Mouse (Mus musculus): Measurements from ENCODE around the gene Sgms1. TPM values are rescaled to one million over a fixed set of nuclear protein-coding genes. Genes with fewer than 3 reads are reported as not detected.

Sgms1 gene
- polyA plus RNA-seq, 1 experiment: 53.7 TPM

DNA sequence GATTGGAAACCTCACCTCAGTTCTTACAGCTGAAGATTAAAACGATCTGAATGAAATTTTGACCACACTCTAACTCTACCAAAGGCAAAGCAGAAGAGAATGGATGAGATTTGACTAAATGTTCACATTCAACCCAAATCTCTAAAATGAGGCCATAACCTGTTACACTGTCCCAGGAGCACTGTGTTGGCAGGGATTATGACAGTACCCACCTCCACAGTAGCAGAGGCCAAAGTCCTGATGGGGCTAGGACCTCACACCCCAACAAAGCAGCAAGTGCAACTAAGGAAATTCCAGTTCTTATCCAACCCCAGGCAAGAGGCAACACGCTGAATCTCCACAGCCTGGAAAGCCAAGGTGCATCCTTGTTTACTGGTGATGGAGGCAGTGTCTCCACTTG is 112.2 kb downstream of the Sgms1 start:
- DNase-seq: no peak
- peaks cover 14% of the 10 kb centered on the region for H3K4me1 ChIP-seq (ENCODE audit: control insufficient read depth, insufficient read depth, low read length)
- 92% methylated on average over 2 of the region's 2 CpGs for WGBS
- H3K4me3 ChIP-seq (replicated peaks; ENCODE audit: extremely low read depth, low read depth, low read length): no peak overlapping the region
- TF ChIP-seq CTCF (IDR thresholded peaks at IDR 0.05; ENCODE audit: insufficient read depth, low read length): no peak
- TF ChIP-seq POLR2A (IDR thresholded peaks at IDR 0.05; ENCODE audit: borderline replicate concordance, extremely low read depth, low read depth, low read length): no peak

DNA sequence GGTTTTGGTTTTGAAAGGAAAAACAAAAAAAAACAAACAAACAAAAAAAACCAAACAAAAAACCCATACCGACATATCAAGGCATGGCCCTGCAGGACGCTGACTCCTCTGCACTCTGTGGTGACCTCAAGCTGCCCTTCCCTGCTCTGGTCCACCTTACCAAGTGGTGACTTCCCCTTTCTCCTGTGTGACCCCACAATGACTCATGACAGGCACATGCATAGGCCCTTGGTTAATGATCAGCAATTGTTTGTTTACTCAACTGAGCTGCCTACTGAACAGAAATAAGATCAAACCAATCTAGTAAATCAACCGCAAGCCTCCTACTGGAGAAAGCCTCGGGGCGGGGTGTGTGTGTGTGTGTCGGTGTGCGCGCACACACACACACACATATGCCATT is 112.7 kb downstream of the Sgms1 start:
- Histone ChIP-seq H3K4me3 (replicated peaks; ENCODE audit: extremely low read depth, low read depth, low read length) (no peak overlapping the region), H3K4me1 (ENCODE audit: control insufficient read depth, insufficient read depth, low read length) (peaks cover 14% of the 10 kb centered on the region)
- WGBS: 79% methylated on average over 8 of the region's 8 CpGs
- no peak for DNase-seq
- TF ChIP-seq POLR2A (IDR thresholded peaks at IDR 0.05; ENCODE audit: borderline replicate concordance, extremely low read depth, low read depth, low read length): no peak
- no peak for TF ChIP-seq CTCF (IDR thresholded peaks at IDR 0.05; ENCODE audit: insufficient read depth, low read length)

DNA sequence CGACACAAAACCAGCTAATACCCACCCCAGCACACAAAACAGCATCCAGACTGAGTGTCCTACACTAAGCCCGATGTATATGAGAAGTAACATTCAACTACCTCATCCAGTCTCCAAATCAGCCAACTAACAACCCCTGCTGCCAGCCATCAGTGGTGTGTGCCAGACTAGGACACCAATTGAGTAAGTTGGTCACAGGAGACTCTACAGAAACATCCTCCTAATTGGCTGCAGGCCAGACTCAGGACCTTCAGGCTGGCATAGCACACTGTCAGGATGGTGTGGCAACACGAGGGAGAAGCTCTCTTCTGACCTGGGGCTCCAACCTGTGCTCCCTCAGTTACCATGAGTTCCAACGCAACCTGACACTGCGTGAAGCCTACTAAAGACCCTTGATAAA is 113.3 kb downstream of the Sgms1 start:
- DNase-seq: no peak
- TF ChIP-seq CTCF (IDR thresholded peaks at IDR 0.05; ENCODE audit: insufficient read depth, low read length) (no peak), POLR2A (IDR thresholded peaks at IDR 0.05; ENCODE audit: borderline replicate concordance, extremely low read depth, low read depth, low read length) (no peak)
- 91% methylated on average over 5 of the region's 5 CpGs for WGBS
- H3K4me1 ChIP-seq (ENCODE audit: control insufficient read depth, insufficient read depth, low read length): peaks cover 17% of the 10 kb centered on the region
- H3K4me3 ChIP-seq (replicated peaks; ENCODE audit: extremely low read depth, low read depth, low read length): no peak overlapping the region

DNA sequence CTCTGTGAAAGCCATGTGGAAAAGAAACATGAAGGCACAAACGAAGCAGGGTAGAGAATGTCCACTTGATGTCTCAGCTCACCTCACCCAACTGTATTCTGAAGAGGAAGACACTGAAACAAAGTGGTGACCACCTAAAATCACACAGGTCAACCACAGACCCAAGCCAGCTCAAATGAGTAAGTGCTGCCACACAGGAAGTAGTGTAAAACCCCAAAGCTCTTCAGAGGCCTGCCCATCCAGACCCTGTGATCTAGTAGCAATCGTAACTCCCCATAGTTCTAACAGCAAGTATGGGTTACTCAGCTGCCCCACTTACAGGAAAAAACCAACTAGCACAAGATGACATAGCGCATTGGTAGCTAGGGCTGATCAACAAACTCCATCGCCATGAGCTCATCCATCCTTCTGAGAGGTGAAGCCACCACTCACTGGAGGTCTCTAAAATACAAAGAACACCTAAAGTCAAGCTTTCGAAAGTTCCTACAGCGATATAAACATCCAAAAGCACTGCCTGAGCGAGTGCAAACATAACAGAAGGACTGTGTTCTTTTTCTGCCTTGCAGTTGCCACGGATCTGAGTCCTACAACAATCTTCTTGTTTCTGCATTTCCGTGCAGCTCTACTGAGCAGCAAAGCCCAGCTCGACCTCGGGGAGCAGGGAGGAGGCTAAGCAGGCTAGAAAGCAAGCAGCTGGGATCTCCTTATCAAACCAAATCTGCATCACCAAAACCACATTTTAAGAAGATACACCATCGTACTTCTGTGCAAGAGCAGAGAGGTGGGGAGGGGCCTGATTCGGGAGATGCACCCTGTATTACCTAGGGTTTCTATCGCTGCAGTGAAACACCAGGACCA is 114.2 kb downstream of the Sgms1 start:
- H3K4me3 ChIP-seq (replicated peaks; ENCODE audit: extremely low read depth, low read depth, low read length): no peak overlapping the region
- no peak for TF ChIP-seq CTCF (IDR thresholded peaks at IDR 0.05; ENCODE audit: insufficient read depth, low read length)
- no peak for TF ChIP-seq POLR2A (IDR thresholded peaks at IDR 0.05; ENCODE audit: borderline replicate concordance, extremely low read depth, low read depth, low read length)
- no peak for DNase-seq
- peaks cover 15% of the 10 kb centered on the region for H3K4me1 ChIP-seq (ENCODE audit: control insufficient read depth, insufficient read depth, low read length)
- WGBS: 76% methylated on average over 14 of the region's 14 CpGs

DNA sequence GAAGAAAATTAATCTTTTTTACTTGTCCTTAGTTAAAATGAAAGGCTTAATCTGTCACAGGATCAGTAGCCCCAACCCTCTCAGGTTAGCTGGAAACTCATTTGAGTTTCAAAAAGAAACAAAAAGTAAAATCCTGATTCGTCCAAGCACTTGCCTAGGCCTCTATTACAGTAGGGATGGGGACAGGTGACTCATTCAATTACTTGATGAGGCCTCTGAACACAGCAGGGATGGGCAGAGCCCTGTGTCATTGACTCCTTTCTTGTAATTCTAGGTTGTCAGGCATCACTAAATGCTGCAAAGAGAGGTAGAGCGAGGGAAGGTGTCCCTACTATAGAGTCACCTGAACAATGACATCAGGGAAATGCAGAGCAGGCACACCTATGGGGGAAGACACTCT is 115.4 kb downstream of the Sgms1 start:
- TF ChIP-seq POLR2A (IDR thresholded peaks at IDR 0.05; ENCODE audit: borderline replicate concordance, extremely low read depth, low read depth, low read length) (no peak), CTCF (IDR thresholded peaks at IDR 0.05; ENCODE audit: insufficient read depth, low read length) (no peak)
- 76% methylated on average over 2 of the region's 2 CpGs for WGBS
- Histone ChIP-seq H3K4me3 (replicated peaks; ENCODE audit: extremely low read depth, low read depth, low read length) (no peak overlapping the region), H3K4me1 (ENCODE audit: control insufficient read depth, insufficient read depth, low read length) (peaks cover 14% of the 10 kb centered on the region; the same call in 1 of the 2 replicates)
- DNase-seq: no peak

DNA sequence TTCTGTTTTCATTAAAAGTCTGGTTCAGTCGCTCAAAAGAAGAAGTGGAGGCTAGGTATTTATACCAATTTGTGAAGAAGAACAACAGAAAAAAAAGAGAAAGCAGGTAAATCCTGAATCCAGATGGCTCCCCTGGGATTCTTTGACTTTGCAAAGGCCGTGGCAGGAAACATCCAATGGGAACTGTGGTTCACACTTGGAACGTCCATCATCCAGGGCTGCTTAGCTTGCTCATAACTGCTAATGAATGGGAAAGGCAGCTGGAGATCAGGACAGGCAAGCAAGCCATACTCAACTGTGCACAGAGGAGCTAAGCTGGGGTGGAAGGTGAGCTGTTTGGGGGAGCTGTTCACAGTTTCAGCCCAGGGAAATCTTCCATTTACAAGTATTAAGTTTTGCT is 115.8 kb downstream of the Sgms1 start:
- Histone ChIP-seq H3K4me1 (ENCODE audit: control insufficient read depth, insufficient read depth, low read length) (peaks cover 14% of the 10 kb centered on the region; the same call in 1 of the 2 replicates), H3K4me3 (replicated peaks; ENCODE audit: extremely low read depth, low read depth, low read length) (no peak overlapping the region)
- DNase-seq: no peak
- WGBS: 74% methylated on average over 3 of the region's 3 CpGs
- TF ChIP-seq CTCF (IDR thresholded peaks at IDR 0.05; ENCODE audit: insufficient read depth, low read length) (no peak), POLR2A (IDR thresholded peaks at IDR 0.05; ENCODE audit: borderline replicate concordance, extremely low read depth, low read depth, low read length) (no peak)

DNA sequence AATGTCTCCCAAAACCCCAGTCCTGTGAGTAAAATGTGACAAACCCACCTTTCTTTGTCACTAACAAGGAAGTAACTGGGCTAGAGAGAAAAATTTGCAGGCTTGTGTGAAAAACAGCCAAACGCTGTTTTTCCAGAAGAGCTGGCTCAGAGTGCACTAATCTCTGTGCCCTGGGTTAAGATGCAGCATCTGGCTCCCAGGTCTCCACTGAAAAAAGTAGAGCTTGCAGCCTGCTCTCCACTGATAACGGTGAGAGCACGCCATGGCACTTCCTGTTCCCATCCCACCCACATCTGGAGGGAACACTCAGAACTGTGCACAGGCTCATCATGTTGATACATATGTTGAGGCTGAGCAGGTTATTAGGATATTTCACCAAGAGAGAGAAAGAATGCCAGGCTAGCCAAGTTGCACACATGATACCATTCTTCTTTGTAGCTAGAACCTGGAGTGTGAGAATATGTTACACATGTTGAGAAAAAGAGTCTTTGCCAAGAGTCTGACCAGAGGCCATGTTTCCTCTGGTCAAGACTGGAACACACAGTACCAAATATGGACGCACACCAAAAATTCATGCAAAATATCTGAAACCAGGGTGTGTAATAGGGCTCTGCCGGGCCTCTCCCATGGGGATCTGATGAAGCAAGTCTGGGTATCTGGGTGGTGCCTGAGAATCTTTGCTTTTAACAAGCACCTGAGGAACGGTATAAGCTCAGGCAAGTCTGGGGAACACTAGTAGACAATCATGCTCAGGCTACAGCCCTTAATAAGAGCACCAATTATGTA is 116.8 kb downstream of the Sgms1 start:
- Histone ChIP-seq H3K4me3 (replicated peaks; ENCODE audit: extremely low read depth, low read depth, low read length) (no peak overlapping the region), H3K4me1 (ENCODE audit: control insufficient read depth, insufficient read depth, low read length) (peaks cover 14% of the 10 kb centered on the region; the same call in 1 of the 2 replicates)
- 42% methylated on average over 6 of the region's 6 CpGs for WGBS
- no peak for DNase-seq
- TF ChIP-seq POLR2A (IDR thresholded peaks at IDR 0.05; ENCODE audit: borderline replicate concordance, extremely low read depth, low read depth, low read length) (no peak), CTCF (IDR thresholded peaks at IDR 0.05; ENCODE audit: insufficient read depth, low read length) (no peak)

DNA sequence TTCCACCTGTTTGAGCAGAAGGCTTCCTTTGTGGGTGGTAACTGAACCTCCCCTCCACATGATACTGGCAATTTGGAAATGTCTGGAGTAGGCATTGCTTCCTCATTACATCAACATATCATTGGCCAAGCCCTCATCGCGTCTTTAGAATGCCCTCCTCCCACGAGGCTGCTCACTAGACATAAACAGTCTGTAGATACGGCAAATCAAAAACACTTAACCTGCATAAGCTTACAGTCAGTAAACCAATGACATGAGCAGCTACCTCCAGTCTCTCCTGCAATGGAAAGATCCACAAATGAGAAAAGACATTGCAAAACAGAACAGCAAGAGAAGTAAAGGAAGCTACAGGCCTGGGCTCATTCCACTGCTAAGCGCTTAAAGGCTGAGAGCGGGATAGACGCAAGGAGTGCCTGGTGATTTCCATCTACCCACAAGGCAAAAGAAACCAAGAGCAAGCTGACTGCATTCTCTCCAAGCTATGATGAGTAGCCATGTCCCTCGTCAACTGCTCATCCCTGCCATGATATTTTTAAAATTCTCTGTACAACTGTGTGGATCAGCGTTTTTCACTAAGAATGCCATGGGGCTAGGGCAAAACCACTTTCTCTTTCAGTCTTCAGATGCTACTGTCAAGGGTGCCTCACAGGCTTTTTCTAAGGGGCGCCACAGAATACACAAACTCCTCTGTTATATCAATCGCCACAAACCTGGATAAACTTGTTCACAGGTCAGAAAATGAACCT is 117.9 kb downstream of the Sgms1 start:
- no peak for DNase-seq
- H3K4me3 ChIP-seq (replicated peaks; ENCODE audit: extremely low read depth, low read depth, low read length): no peak overlapping the region
- no peak for TF ChIP-seq CTCF (IDR thresholded peaks at IDR 0.05; ENCODE audit: insufficient read depth, low read length)
- TF ChIP-seq POLR2A (IDR thresholded peaks at IDR 0.05; ENCODE audit: borderline replicate concordance, extremely low read depth, low read depth, low read length): no peak
- peaks cover 14% of the 10 kb centered on the region; the same call in 1 of the 2 replicates for H3K4me1 ChIP-seq (ENCODE audit: control insufficient read depth, insufficient read depth, low read length)
- 78% methylated on average over 11 of the region's 11 CpGs for WGBS

DNA sequence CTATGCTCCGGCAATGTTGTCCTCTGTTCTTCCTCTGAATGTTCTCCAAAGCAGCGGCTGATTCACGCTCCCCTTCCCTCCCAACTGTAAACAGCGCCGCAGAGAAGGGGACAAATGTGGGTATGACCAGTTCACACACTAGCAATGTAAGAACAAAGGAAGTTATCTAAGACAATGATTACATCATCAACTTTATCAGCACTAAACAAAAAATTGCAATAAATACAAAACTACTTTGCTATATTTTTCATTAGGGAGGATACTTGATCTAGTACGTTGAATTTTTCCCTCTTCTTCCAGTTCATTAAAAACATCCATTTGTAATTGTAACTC is 119.7 kb downstream of the Sgms1 start:
- DNase-seq: no peak
- Histone ChIP-seq H3K4me1 (ENCODE audit: control insufficient read depth, insufficient read depth, low read length) (peaks cover 14% of the 10 kb centered on the region; the same call in 1 of the 2 replicates), H3K4me3 (replicated peaks; ENCODE audit: extremely low read depth, low read depth, low read length) (no peak overlapping the region)
- TF ChIP-seq POLR2A (IDR thresholded peaks at IDR 0.05; ENCODE audit: borderline replicate concordance, extremely low read depth, low read depth, low read length) (no peak), CTCF (IDR thresholded peaks at IDR 0.05; ENCODE audit: insufficient read depth, low read length) (no peak)
- 50% methylated on average over 6 of the region's 6 CpGs for WGBS

Measured in lung, adult 2 months (tissue).